Comparison of ENCODE assay signal across 29 mouse cellular contexts in the genomic region with DNA sequence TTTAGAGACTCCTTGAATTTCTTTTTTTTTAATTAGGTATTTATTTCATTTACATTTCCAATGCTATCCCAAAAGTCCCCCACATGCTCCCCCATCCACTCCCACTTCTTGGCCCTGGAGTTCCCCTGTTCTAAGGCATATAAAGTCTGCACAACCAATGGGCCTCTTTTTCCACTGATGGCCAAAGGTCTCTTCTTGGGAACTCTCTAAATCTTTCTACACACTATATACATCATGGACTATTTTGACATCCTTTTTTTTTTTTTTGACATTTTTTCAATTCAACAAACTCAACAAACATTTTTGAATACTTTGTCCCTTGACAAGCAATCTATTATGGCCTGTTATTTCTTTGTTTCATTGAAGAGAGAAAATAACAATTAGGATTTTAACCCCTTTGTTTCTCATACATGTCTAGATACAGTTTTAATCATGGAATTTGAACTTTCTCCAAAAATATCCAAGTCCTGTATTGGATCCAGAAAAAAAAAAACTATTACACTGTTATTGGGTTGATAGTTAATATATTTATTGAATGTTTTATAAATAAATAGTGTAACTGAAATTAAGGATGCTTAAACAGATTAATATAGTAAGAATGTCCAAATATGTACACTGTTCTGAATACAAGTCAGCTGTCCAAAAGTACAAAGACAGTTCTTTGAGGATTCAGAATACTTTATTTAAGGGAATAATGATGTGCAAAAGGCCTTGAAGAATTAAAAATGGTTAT.
"Had no signal": no experiment of that assay in that cellular context is flagged by ENCODE, and none has a peak within 500 bp of the region (broad histone marks: within the 10 kb centered on the region; RNA-seq: fewer than 3 reads in every experiment).

No protein-coding gene starts in this region.

- H3K9me3 ChIP-seq: limb, embryonic 10.5 days; limb, embryonic 12.5 days; limb, embryonic 13.5 days; limb, embryonic 15.5 days; liver, embryonic 12.5 days; liver, embryonic 13.5 days; liver, embryonic 15.5 days; megakaryocyte, embryonic 14.5 days; midbrain, embryonic 10.5 days; midbrain, embryonic 12.5 days; midbrain, embryonic 13.5 days; midbrain, embryonic 15.5 days; neural tube, embryonic 12.5 days; neural tube, embryonic 13.5 days had no signal

- H3K27ac ChIP-seq: left cerebral cortex, adult 2 months; limb, embryonic 10.5 days; limb, embryonic 12.5 days; limb, embryonic 13.5 days; limb, embryonic 15.5 days; liver, embryonic 12.5 days; liver, embryonic 13.5 days; liver, embryonic 14.5 days; liver, embryonic 15.5 days; macrophage; midbrain, embryonic 10.5 days; midbrain, embryonic 12.5 days; midbrain, embryonic 13.5 days; midbrain, embryonic 15.5 days; neural tube, embryonic 12.5 days; neural tube, embryonic 13.5 days had no signal

- H3K36me3 ChIP-seq: limb, embryonic 10.5 days; limb, embryonic 12.5 days; limb, embryonic 13.5 days; limb, embryonic 15.5 days; liver, embryonic 12.5 days; liver, embryonic 13.5 days; liver, embryonic 15.5 days; midbrain, embryonic 10.5 days; midbrain, embryonic 12.5 days; midbrain, embryonic 13.5 days; midbrain, embryonic 15.5 days; neural tube, embryonic 12.5 days; neural tube, embryonic 13.5 days had no signal

- DNase-seq: layer of hippocampus, postnatal 36 days; left cerebral cortex, postnatal 4 days; liver; liver, embryonic 13.5 days; liver, postnatal 0 days; lung, adult 18-20 months; lung, adult 2 months; lung, postnatal 14 days; lung, postnatal 36 days; lung, postnatal 4 days had no signal

- H3K9ac ChIP-seq: limb, embryonic 12.5 days; limb, embryonic 13.5 days; limb, embryonic 15.5 days; liver, embryonic 12.5 days; liver, embryonic 13.5 days; liver, embryonic 14.5 days; liver, embryonic 15.5 days; liver, postnatal 0 days; midbrain, embryonic 12.5 days; midbrain, embryonic 13.5 days; midbrain, embryonic 15.5 days; neural tube, embryonic 12.5 days; neural tube, embryonic 13.5 days had no signal

- H3K4me2 ChIP-seq: limb, embryonic 12.5 days; limb, embryonic 13.5 days; limb, embryonic 15.5 days; liver, embryonic 11.5 days; liver, embryonic 12.5 days; liver, embryonic 13.5 days; liver, embryonic 15.5 days; midbrain, embryonic 12.5 days; midbrain, embryonic 13.5 days; midbrain, embryonic 15.5 days; neural tube, embryonic 12.5 days; neural tube, embryonic 13.5 days had no signal

- H3K4me3 ChIP-seq: left cerebral cortex, adult 2 months; limb, embryonic 10.5 days; limb, embryonic 12.5 days; limb, embryonic 13.5 days; limb, embryonic 15.5 days; liver, embryonic 12.5 days; liver, embryonic 13.5 days; liver, embryonic 15.5 days; megakaryocyte, embryonic 14.5 days; midbrain, embryonic 10.5 days; midbrain, embryonic 12.5 days; midbrain, embryonic 13.5 days; midbrain, embryonic 15.5 days; myocyte; neural tube, embryonic 12.5 days; neural tube, embryonic 13.5 days had no signal

- H3K4me1 ChIP-seq: limb, embryonic 10.5 days; limb, embryonic 12.5 days; limb, embryonic 13.5 days; limb, embryonic 15.5 days; liver, embryonic 12.5 days; liver, embryonic 13.5 days; liver, embryonic 15.5 days; megakaryocyte, embryonic 14.5 days; midbrain, embryonic 10.5 days; midbrain, embryonic 12.5 days; midbrain, embryonic 13.5 days; midbrain, embryonic 15.5 days; neural tube, embryonic 12.5 days; neural tube, embryonic 13.5 days had no signal

- H3K27me3 ChIP-seq: limb, embryonic 12.5 days; limb, embryonic 13.5 days; limb, embryonic 15.5 days; liver, embryonic 12.5 days; liver, embryonic 13.5 days; liver, embryonic 15.5 days; megakaryocyte, embryonic 14.5 days; midbrain, embryonic 12.5 days; midbrain, embryonic 13.5 days; midbrain, embryonic 15.5 days; neural tube, embryonic 12.5 days; neural tube, embryonic 13.5 days had no signal

- ATAC-seq: liver, embryonic 12.5 days; liver, postnatal 0 days; midbrain, embryonic 13.5 days; midbrain, embryonic 15.5 days; midbrain, embryonic 16.5 days had no signal
